Mouse (Mus musculus): ENCODE data around the gene Zc3h7b. TPM values are rescaled to one million over a fixed set of nuclear protein-coding genes. Genes with fewer than 3 reads are reported as not detected.

Gene Zc3h7b
- total RNA-seq, 2 experiments from 2014 or later: 154 to 159 TPM

- DNase-seq (ENCODE audit: low spot score in 2 of 2): no peak
Observed at GRCm38 (mm10) chr15:81812696-81813631, 68.1 kb downstream of the Zc3h7b start.

GRCm38 (mm10) chr15:81813986-81814705 lies 69.3 kb downstream of the Zc3h7b start:
- no peak for DNase-seq (ENCODE audit: low spot score in 2 of 2)

GRCm38 (mm10) chr15:81814716-81815370 lies 70.0 kb downstream of the Zc3h7b start:
- no peak for DNase-seq (ENCODE audit: low spot score in 2 of 2)

- DNase-seq (ENCODE audit: low spot score in 2 of 2): no peak
Observed at GRCm38 (mm10) chr15:81818404-81818803, 73.5 kb downstream of the Zc3h7b start.

- no peak for DNase-seq (ENCODE audit: low spot score in 2 of 2)
Observed at GRCm38 (mm10) chr15:81822631-81823030, 77.8 kb downstream of the Zc3h7b start.

- DNase-seq (ENCODE audit: low spot score in 2 of 2): no peak
Observed at GRCm38 (mm10) chr15:81824832-81825231, 80.0 kb downstream of the Zc3h7b start.

- no peak for DNase-seq (ENCODE audit: low spot score in 2 of 2)
Observed at GRCm38 (mm10) chr15:81828426-81829207, 83.8 kb downstream of the Zc3h7b start.

- no peak for DNase-seq (ENCODE audit: low spot score in 2 of 2)
Observed at GRCm38 (mm10) chr15:81829208-81829580, 84.3 kb downstream of the Zc3h7b start.

GRCm38 (mm10) chr15:81830530-81830929 lies 85.7 kb downstream of the Zc3h7b start:
- DNase-seq (ENCODE audit: low spot score in 2 of 2): no peak

- DNase-seq (ENCODE audit: low spot score in 2 of 2): peak; percentile 64 to 92
Observed at GRCm38 (mm10) chr15:81831136-81831825, 86.4 kb downstream of the Zc3h7b start.

- DNase-seq (ENCODE audit: low spot score in 2 of 2): no peak
Observed at GRCm38 (mm10) chr15:81832219-81832618, 87.4 kb downstream of the Zc3h7b start.

- no peak for DNase-seq (ENCODE audit: low spot score in 2 of 2)
Observed at GRCm38 (mm10) chr15:81833481-81833880, 88.6 kb downstream of the Zc3h7b start.

- DNase-seq (ENCODE audit: low spot score in 2 of 2): no peak
Observed at GRCm38 (mm10) chr15:81834171-81834841, 89.4 kb downstream of the Zc3h7b start.

- DNase-seq (ENCODE audit: low spot score in 2 of 2): no peak
Observed at GRCm38 (mm10) chr15:81835007-81835880, 90.4 kb downstream of the Zc3h7b start.

GRCm38 (mm10) chr15:81836124-81836821 lies 91.4 kb downstream of the Zc3h7b start:
- DNase-seq (ENCODE audit: low spot score in 2 of 2): peak; percentile 81 to 91

- no peak for DNase-seq (ENCODE audit: low spot score in 2 of 2)
Observed at GRCm38 (mm10) chr15:81836966-81837920, 92.4 kb downstream of the Zc3h7b start.
